Mouse (Mus musculus) telencephalon, adult 2 months (tissue): ENCODE results near the gene Gm20431.

Experiments used
- DNase-seq: peaks from one replicate; pipeline ENCODE4 v3.0.0-alpha.2; 2011; ENCODE audit warnings: low read depth, low spot score

Gm20431 gene

GRCm38 (mm10) chr2:167661270-167662203 lies at the start of gene Gm20431:
Gm20431 (minus strand) TSS chr2:167661496.
- peak; percentile 81 for DNase-seq

- DNase-seq = no peak
Observed at GRCm38 (mm10) chr2:167710574-167710973, 49.3 kb upstream of the Gm20431 start.

DNA sequence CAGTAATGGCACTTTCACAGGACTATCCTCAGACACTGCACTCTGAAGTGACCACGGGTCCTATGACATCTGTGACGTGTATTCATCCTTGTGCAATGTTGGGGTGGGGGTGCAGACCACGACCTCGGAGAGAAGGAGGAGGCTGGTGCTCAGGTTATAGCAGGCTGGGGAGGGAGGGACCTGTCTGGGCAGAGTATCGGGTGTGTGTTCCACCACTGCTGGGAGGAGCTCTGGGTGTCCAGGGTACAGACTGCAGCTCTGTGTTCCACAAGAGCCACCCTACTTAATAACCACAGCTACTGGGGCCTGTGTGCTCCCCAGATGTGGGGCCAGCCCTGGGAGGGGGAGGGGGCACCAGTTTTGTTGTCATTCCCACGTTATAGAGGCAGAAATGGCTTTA lies 48.7 kb upstream of the Gm20431 start:
- DNase-seq = no peak

DNA sequence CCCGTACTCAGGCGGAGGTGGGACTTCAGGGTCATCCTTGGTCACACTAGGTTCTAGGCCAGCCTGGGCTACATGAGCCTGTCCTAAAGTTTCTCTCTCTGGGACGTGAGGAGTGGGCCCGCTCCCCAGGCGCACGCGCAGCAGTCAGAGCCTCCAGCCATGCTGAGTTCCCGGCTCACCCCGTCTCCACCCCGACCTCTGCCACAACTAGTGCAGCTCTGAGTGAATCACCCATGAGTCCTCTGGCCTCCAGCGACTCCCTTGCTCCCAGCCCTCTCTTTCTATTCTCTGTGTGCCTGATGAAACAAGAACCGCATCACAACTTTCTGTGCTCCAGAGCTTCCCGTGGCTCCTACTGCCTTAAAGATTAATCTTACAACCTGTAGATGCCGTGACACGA lies 47.1 kb upstream of the Gm20431 start:
- DNase-seq = no peak

GRCm38 (mm10) chr2:167706183-167706939 lies 45.1 kb upstream of the Gm20431 start:
- no peak for DNase-seq

- no peak for DNase-seq
Observed at GRCm38 (mm10) chr2:167704409-167704808, 43.1 kb upstream of the Gm20431 start.

DNA sequence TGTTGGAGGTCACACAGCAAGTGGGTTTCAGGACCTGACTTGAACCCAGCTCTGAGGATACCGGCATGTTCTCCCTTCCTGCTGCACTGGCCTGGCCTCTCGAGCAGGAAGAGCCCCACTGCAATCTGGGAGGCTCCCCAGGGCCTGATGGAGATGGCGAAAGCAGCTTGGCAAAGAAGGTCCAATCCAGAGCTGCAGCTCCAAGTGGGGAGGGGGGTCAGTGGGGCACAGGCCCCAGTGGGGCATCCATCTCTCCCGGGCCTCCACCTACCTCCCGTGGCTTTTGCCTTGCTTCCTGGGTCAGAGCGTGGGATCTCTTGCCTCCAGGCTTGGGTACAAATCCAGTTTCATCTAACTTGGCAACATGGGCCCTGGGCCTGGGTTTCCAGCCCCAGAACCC lies 40.8 kb upstream of the Gm20431 start:
- no peak for DNase-seq

DNA sequence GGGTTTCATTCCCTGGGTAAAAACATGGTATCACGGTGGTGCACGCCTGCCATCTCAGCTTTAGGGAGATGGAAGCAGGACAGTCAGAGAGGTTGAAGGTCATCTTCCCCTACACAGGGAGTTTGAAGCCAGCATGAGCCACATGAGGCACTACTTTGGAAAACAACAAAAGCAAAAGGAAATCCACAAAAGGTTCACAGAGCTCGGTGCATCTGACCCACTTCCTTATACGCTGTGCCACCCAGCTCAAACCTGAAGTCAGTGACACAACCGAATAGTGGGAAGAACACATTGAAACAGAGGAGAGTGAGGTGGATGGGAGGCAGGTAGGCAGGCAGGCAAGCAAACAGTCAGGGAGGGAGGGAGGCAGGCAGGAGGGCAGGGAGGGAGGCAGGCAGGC lies 40.2 kb upstream of the Gm20431 start:
- no peak for DNase-seq

- no peak for DNase-seq
Observed at GRCm38 (mm10) chr2:167700018-167700417, 38.7 kb upstream of the Gm20431 start.

DNA sequence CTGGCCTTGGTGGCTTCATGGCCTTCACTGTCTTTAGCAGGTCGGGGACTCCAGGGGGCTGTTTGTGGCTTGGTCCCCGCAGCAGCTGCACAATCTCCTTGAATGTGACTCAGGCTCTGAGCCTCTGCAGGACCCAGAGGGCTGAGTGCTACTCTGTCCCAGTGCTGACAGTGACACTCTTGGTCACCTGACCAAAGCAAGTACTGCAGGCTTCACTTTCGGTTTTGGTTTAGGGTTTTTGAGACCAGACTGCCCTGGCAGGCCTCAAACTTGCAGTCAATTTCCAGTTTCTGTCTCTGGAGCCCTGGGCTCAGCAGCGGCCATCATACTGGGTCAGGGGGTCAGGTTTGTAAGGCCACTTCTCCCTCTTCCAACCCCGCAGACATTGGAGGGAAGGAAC lies 36.6 kb upstream of the Gm20431 start:
- DNase-seq = no peak

DNA sequence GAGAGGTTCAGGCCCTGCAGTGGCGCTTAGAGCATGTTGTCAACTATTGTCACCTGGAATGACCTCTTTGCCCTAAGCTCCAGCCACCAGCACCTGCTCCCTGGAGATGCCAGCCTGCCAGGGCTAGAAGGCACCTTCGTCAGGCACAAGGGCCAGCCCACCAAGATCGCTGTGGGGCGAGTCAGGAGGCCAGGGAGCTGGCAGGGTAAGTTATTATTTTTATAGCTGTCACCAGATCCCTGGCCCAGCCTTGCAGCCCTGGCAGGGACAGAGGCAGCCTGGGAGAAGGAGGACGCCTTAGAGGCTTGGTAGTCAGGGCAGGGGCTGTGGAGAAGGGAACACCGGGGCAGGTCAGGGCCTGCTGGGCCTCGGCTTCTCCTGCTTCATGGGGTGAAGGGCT lies 34.8 kb upstream of the Gm20431 start:
- no peak for DNase-seq

DNA sequence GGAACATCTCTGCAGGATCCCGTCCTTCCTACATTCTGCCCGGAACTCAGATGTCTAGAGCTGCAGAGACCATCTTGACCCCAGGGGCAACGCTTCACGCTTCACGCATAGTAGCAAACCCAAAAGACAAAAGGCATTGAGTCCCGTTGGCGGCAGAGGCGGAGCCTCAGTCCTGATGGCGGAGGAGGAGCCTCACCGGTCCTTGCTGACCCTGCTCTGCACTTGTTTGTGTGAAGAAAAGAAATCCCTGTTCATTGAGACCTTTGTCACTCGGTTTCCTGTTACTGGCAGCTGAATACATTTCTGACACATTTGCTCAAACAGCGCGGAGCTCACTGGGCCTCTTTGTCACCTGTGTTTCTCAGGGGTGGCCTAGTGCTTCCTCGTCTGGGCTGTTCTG lies 34.2 kb upstream of the Gm20431 start:
- DNase-seq = no peak

- no peak for DNase-seq
Observed at GRCm38 (mm10) chr2:167694963-167695362, 33.7 kb upstream of the Gm20431 start.

DNA sequence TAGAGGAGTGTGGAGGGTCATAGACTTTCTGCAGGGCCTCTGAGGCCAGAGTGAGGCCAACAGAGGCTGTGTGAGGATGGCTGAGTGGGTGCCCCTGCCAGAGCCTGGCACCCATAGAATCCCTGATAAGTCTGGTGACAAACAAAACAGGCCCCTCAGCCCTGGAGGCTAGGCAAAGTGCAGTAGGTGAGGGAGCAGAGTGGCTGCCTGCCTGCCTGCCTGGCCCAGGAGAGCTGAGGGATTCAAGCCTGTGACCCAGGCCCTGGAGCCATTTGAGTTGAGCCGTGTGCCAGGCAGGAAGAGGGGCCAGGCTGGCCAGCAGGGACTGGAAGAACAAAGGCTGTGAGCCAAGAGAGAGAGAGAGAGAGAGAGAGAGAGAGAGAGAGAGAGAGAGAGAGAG lies 32.9 kb upstream of the Gm20431 start:
- DNase-seq = no peak

DNA sequence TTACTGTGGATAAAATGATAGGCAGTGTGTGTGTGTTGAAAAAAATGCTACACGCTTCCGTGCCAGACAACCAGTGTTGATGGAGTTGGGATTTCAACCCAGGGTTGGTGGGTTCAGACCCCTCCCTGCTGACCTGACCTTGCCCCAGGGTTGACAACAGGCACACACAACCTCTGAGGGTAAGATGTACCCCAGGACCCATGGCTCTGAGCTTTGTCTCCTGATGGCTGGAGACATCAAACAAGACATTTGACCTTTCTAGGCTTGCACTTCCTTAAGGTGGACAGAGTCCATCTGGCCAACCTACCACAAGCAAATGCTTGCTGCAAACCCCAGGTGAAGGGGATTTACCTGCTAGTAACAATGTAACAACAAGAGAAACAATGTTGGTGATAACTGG lies 32.2 kb upstream of the Gm20431 start:
- DNase-seq = no peak

DNA sequence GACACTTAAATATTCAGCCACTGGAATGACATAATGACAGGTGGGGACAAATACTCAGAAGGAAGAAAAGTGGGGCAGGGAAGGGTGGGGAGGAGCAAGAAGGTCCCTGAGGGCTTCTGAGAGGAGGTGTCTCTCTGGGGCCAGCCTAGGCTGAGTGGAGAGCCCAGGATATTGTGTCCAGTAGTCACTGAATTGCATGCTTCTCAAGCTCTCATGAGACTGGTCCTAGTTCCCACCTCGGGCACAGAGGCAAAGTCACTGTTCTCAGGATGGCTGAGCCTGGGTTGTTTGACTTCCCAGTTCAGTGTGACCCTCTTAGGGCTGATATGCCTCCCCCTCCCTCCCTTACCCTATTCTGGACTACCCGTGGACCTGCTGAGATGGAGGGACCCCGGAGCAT lies 31.5 kb upstream of the Gm20431 start:
- no peak for DNase-seq

DNA sequence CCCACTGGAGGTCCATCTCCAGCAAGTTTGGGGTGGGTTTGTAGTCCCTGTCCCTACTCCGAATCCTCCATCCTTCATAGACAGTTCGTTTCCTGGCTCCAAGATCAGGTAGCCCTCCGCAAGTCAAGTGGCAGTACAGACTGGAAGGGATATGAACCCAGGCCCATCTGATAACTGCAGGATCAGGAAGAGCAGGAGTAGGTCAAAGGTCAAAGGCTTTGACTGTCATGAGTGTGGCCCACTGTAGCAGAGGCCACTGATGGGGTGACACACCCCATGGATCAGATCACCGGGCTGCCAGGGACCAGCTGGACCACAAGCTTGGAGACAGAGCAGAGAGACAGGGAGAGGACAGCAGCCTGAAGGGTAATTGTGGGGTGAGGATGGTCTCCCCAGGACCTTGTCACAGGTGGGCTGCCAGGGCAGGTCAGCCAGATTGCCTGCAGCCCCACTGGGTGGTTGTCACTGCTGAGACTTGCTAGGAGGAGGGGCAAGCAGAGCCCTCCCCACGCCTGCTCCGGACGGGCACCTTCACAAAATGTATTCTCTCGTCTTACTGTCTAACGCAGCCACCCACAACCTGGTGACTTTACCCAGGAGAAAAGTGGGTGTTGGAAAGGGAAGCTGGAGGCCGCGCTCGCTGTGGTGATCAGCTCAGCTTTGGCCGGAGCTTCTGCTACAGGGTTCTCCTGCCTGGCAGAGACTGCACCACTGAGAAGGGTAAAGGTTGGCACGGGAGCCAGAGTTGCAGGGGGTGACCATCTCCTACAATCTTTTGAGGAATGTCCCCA lies 30.8 kb upstream of the Gm20431 start:
- no peak for DNase-seq

- no peak for DNase-seq
Observed at GRCm38 (mm10) chr2:167691410-167691809, 30.1 kb upstream of the Gm20431 start.

DNA sequence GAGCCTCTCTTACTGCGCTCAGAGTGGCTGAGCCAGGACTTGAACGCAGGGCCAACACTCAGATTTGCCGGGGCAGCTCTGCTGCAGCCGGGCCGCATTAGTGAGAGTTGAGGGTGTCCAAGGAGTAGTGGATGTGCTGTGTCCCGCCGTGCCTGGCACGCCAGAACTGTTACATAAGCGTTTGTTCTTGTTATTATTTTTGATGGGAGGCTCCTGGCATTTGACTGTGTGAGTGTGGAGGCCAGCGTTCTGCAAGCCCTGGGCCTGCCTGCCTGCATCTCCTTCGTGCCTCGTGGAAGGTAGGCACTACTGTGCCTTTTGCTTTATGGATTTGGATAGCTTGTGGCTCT lies 29.6 kb upstream of the Gm20431 start:
- no peak for DNase-seq

DNA sequence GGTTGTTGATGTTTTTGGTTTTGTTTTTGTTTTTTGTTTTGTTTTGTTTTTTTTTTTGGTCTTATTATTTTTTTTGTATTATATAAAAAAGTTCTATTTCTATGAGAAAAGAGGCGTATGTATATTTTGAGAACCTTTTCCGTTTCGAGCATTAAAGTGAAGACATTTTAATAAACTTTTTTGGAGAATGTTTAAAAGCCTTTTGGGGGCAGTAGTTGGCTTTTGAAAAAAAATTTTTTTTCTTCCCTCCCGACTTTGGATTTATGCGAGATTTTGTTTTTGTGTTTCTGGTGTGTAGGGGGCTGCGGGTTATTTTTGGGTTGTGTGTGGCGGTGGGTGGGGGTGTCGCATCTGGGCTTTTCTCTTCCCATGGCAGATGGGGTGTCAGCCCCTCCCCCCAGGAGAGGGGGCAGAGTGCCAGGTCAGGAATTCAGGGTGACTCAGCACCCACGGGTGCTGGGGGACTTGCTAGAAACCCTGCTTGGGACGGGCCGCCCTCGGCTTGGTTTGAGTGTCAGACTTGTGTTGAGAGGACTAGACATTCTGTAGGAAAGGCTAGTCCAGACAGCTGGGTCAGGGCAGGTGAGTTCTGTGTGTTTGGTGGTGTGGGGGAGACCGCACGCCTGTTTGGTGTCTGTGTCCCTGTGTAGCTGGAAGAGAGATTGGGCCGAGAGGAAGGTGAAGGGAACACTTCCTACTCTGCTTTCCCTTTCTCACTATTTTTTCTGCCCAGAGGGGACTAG lies 29.1 kb upstream of the Gm20431 start:
- DNase-seq = no peak

DNA sequence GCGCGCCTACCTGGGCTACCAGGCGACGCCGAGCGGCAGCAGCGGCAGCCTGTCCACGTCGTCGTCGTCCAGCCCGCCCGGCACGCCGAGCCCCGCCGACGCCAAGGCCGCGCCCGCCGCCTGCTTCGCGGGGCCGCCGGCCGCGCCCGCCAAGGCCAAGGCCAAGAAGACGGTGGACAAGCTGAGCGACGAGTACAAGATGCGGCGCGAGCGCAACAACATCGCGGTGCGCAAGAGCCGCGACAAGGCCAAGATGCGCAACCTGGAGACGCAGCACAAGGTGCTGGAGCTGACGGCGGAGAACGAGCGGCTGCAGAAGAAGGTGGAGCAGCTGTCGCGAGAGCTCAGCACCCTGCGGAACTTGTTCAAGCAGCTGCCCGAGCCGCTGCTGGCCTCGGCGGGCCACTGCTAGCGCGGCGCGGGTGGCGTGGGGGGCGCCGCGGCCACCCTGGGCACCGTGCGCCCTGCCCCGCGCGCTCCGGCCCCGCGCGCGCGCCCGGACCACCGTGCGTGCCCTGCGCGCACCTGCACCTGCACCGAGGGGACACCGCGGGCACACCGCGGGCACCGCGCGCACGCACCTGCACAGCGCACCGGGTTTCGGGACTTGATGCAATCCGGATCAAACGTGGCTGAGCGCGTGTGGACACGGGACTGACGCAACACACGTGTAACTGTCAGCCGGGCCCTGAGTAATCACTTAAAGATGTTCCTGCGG lies 28.4 kb upstream of the Gm20431 start, which contains the start of gene Tmem189:
TSS of gene Tmem189 (minus strand) at position 322 of the 718 bp plus-strand sequence.
- DNase-seq = no peak
